Mouse (Mus musculus): ENCODE measurements around the gene Mrpl45. TPM values are rescaled to one million over a fixed set of nuclear protein-coding genes. Genes with fewer than 3 reads are reported as not detected.

Mrpl45 gene
- polyA plus RNA-seq, 1 experiment, result 40.6 TPM

- Histone ChIP-seq H3K27me3 (ENCODE audit: control insufficient read depth, insufficient read depth, low read length) (no peaks in the 10 kb centered on the region), H3K4me3 (replicated peaks; ENCODE audit: insufficient read depth, low read depth, low read length) (peak within 1 kb of the TSS; percentile 86), H3K4me1 (ENCODE audit: control insufficient read depth, insufficient read depth, low read length) (peaks cover 5% of the 10 kb centered on the region; the same call in 1 of the 2 replicates), H3K27ac (ENCODE audit: insufficient read depth, low read length) (peak within 1 kb of the TSS; percentile 99)
- DNase-seq, result peak; percentile 96 to 97
- TF ChIP-seq CTCF (IDR thresholded peaks at IDR 0.05; ENCODE audit: borderline replicate concordance, insufficient read depth, low read depth, low read length) (no peak), POLR2A (IDR thresholded peaks at IDR 0.05; ENCODE audit: borderline replicate concordance, insufficient read depth, low read length) (peak; percentile 75; the same call in 1 of the 2 replicates)
- WGBS, result under 1% methylated on average over 37 of the region's 81 CpGs
Measured at GRCm38 (mm10) chr11:97361948-97362648, 46.6 kb downstream of the Mrpl45 start, which contains the start of gene Socs7. Gene Socs7 (plus strand): TSS chr11:97362551.

GRCm38 (mm10) chr11:97362649-97362942 lies 47.1 kb downstream of the Mrpl45 start:
- peak in 1 of 2 experiments; percentile 53 for DNase-seq
- H3K27ac ChIP-seq (ENCODE audit: insufficient read depth, low read length), result peak overlapping the region; percentile 99
- H3K4me3 ChIP-seq (replicated peaks; ENCODE audit: insufficient read depth, low read depth, low read length), result peak overlapping the region; percentile 86
- peaks cover 5% of the 10 kb centered on the region; the same call in 1 of the 2 replicates for H3K4me1 ChIP-seq (ENCODE audit: control insufficient read depth, insufficient read depth, low read length)
- no peaks in the 10 kb centered on the region for H3K27me3 ChIP-seq (ENCODE audit: control insufficient read depth, insufficient read depth, low read length)
- under 1% methylated on average over 39 of the region's 39 CpGs for WGBS
- TF ChIP-seq CTCF (IDR thresholded peaks at IDR 0.05; ENCODE audit: borderline replicate concordance, insufficient read depth, low read depth, low read length) (no peak), POLR2A (IDR thresholded peaks at IDR 0.05; ENCODE audit: borderline replicate concordance, insufficient read depth, low read length) (no peak)

- peak overlapping the region; percentile 86 for H3K4me3 ChIP-seq (replicated peaks; ENCODE audit: insufficient read depth, low read depth, low read length)
- TF ChIP-seq POLR2A (IDR thresholded peaks at IDR 0.05; ENCODE audit: borderline replicate concordance, insufficient read depth, low read length), result no peak
- TF ChIP-seq CTCF (IDR thresholded peaks at IDR 0.05; ENCODE audit: borderline replicate concordance, insufficient read depth, low read depth, low read length), result no peak
- H3K27ac ChIP-seq (ENCODE audit: insufficient read depth, low read length), result peak overlapping the region; percentile 99
- peaks cover 8% of the 10 kb centered on the region for H3K4me1 ChIP-seq (ENCODE audit: control insufficient read depth, insufficient read depth, low read length)
- no peaks in the 10 kb centered on the region for H3K27me3 ChIP-seq (ENCODE audit: control insufficient read depth, insufficient read depth, low read length)
- WGBS, result under 1% methylated on average over 44 of the region's 49 CpGs
- peak; percentile 45 to 67 for DNase-seq
Measured at GRCm38 (mm10) chr11:97362943-97363643, 47.6 kb downstream of the Mrpl45 start.

GRCm38 (mm10) chr11:97363644-97363995 lies 48.1 kb downstream of the Mrpl45 start:
- 2% methylated on average over 7 of the region's 7 CpGs for WGBS
- Histone ChIP-seq H3K27me3 (ENCODE audit: control insufficient read depth, insufficient read depth, low read length) (no peaks in the 10 kb centered on the region), H3K4me3 (replicated peaks; ENCODE audit: insufficient read depth, low read depth, low read length) (peak overlapping the region; percentile 86), H3K4me1 (ENCODE audit: control insufficient read depth, insufficient read depth, low read length) (peaks cover 13% of the 10 kb centered on the region), H3K27ac (ENCODE audit: insufficient read depth, low read length) (peak overlapping the region; percentile 99)
- TF ChIP-seq POLR2A (IDR thresholded peaks at IDR 0.05; ENCODE audit: borderline replicate concordance, insufficient read depth, low read length) (no peak), CTCF (IDR thresholded peaks at IDR 0.05; ENCODE audit: borderline replicate concordance, insufficient read depth, low read depth, low read length) (no peak)
- DNase-seq, result peak; percentile 45 to 50

- H3K4me3 ChIP-seq (replicated peaks; ENCODE audit: insufficient read depth, low read depth, low read length), result peak overlapping the region; percentile 50
- peak in 1 of 2 experiments; percentile 61 for DNase-seq
- no peaks in the 10 kb centered on the region for H3K27me3 ChIP-seq (ENCODE audit: control insufficient read depth, insufficient read depth, low read length)
- H3K27ac ChIP-seq (ENCODE audit: insufficient read depth, low read length), result peak overlapping the region; percentile 32
- H3K4me1 ChIP-seq (ENCODE audit: control insufficient read depth, insufficient read depth, low read length), result peaks cover 19% of the 10 kb centered on the region
- WGBS, result 4% methylated on average over 1 of the region's 1 CpGs
- TF ChIP-seq POLR2A (IDR thresholded peaks at IDR 0.05; ENCODE audit: borderline replicate concordance, insufficient read depth, low read length), result no peak
- no peak for TF ChIP-seq CTCF (IDR thresholded peaks at IDR 0.05; ENCODE audit: borderline replicate concordance, insufficient read depth, low read depth, low read length)
Measured at GRCm38 (mm10) chr11:97365556-97365955, 50.0 kb downstream of the Mrpl45 start.

- peaks cover 31% of the 10 kb centered on the region for H3K4me1 ChIP-seq (ENCODE audit: control insufficient read depth, insufficient read depth, low read length)
- DNase-seq, result peak; percentile 64 to 74
- WGBS, result 8% methylated on average over 5 of the region's 5 CpGs
- TF ChIP-seq POLR2A (IDR thresholded peaks at IDR 0.05; ENCODE audit: borderline replicate concordance, insufficient read depth, low read length), result no peak
- H3K4me3 ChIP-seq (replicated peaks; ENCODE audit: insufficient read depth, low read depth, low read length), result peak overlapping the region; percentile 36
- H3K27ac ChIP-seq (ENCODE audit: insufficient read depth, low read length), result peak overlapping the region; percentile 88
- H3K27me3 ChIP-seq (ENCODE audit: control insufficient read depth, insufficient read depth, low read length), result no peaks in the 10 kb centered on the region
Measured at GRCm38 (mm10) chr11:97368501-97368900, 53.0 kb downstream of the Mrpl45 start.

- Histone ChIP-seq H3K27ac (ENCODE audit: insufficient read depth, low read length) (peak overlapping the region; percentile 95), H3K4me1 (ENCODE audit: control insufficient read depth, insufficient read depth, low read length) (peaks cover 36% of the 10 kb centered on the region), H3K4me3 (replicated peaks; ENCODE audit: insufficient read depth, low read depth, low read length) (no peak overlapping the region), H3K27me3 (ENCODE audit: control insufficient read depth, insufficient read depth, low read length) (no peaks in the 10 kb centered on the region)
- TF ChIP-seq CTCF (IDR thresholded peaks at IDR 0.05; ENCODE audit: borderline replicate concordance, insufficient read depth, low read depth, low read length) (no peak), POLR2A (IDR thresholded peaks at IDR 0.05; ENCODE audit: borderline replicate concordance, insufficient read depth, low read length) (no peak; the same call in 1 of the 2 replicates)
- 4% methylated on average over 7 of the region's 7 CpGs for WGBS
- DNase-seq, result peak; percentile 92 to 99
Measured at GRCm38 (mm10) chr11:97370329-97371091, 55.0 kb downstream of the Mrpl45 start.
